Mouse (Mus musculus) layer of hippocampus, adult 9-11 months (tissue): ENCODE measurements at regions not wholly inside any gene's neighbourhood (a gene's known extent, or its start where the extent isn't known, plus 50 kb on each side); places are given as distances from the start of the nearest gene placed in this dataset.
A peak's percentile ranks its signal among the peaks of the same experiment; 100 is the strongest.

Source experiments
- DNase-seq: peaks from one replicate; pipeline ENCODE4 v3.0.0; 2022

DNA sequence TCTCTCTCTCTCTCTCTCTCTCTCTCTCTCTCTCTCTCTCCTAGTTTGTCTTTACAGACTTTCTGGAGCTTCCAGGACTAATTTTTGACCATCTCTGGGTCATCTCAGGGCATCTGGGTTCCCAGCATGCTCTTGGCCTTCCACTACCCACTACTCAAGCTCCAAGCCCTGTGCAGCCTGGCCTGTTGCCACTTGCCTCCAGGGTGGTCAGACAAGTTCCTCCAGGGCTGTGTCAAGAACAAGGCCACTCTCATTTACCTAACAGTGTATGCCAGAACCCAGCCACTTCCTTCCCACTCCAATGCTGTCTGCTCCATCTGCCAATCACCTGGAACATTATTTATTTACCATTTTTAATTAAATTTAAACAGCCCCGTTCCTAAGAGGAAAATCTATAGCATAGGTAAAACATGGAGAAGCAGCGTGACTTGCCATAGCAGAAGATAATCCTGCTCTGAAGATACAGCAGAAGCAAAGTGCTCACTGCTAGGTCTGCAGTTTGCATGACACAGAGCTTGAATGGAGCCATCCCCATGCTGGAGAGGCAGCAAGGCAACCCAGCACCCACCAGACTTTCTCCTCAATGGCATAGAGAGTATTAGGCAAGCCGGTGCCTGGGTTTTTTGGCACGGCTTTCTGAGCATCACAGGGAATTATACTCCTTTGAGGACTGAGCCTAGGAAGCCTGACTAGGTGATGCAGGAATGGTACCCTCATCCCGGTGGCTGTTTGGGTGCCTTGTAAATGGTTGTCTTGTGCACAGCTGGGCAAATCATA, 54.0 kb downstream of the Foxi1 start:
- no peak for DNase-seq

DNA sequence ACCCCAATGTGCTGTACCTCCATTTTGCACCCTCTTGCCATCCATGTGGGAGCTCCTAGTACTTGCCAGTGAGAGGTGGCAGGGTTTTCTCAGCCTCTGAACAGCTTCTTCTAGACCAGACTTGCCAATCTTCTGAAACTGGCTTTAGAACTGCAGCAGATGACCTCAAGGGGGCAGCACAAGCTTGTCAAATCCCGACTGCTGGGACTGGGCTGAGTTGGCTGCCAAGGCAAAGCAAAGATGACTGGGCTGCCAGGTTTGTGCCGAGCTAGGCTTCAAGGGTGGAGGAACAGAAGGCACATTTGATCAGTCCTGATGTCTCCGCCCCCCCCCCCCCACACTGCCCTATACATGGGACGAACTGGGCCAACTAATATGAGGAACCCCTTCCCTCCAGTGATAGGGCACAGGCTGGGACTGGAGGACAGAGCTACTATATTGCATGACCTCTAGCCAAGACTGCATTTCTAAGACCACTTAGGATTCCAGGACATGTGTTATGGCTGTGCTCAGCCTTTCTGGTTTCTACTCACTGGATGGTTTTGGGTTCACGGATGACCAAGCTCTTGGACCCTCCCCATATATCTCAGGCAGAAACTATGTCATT, 51.1 kb upstream of the 4930469K13Rik start:
- peak; percentile 81 for DNase-seq
